Mouse (Mus musculus) E14TG2a.4 (cell line): ENCODE data around the gene Sik3.

Experiments used
- CTCF ChIP-seq: conservative IDR thresholded peaks from 2 replicates; pipeline ENCODE4 v1.5.1; 2014; ENCODE audit warnings: low read length
- NANOG ChIP-seq: IDR thresholded peaks from 2 replicates; pipeline ENCODE4 v1.6.1; 2014; ENCODE audit warnings: borderline replicate concordance, low read length, mixed read lengths

- TF ChIP-seq NANOG (no peak), CTCF (no peak)
Measured at GRCm38 (mm10) chr9:46268343-46268873, 255.8 kb downstream of the Sik3 start, which contains the start of gene Apoa5.
